ENCODE assay signal across 8 mouse cellular contexts in genomic region chr11:109331424-109331824, GRCm38 (mm10). TPM values are rescaled to one million over a fixed set of nuclear protein-coding genes. Genes with fewer than 3 reads are reported as not detected.
DNase-seq lines count a peak whose midpoint lies in the region; ATAC-seq and TF ChIP-seq lines count a peak whose summit lies in the region.

No protein-coding gene starts in this region.

- no peak for TF ChIP-seq POLR2A in cortical plate, adult 2 months (IDR thresholded peaks at IDR 0.05; ENCODE audit: extremely low read depth, insufficient read depth, low read length)

- intact Hi-C loops in left cerebral cortex, postnatal 10 days (cut with DNase I): loop anchor here (10.0 kb wide), 1 partner anchor 253 kb away; no protein-coding TSS in a partner anchor

- TF ChIP-seq CTCF in cortical plate, adult 2 months (IDR thresholded peaks at IDR 0.05; ENCODE audit: extremely low read depth, insufficient read depth, low read length): peak; percentile 84

- H3K4me3 ChIP-seq in cortical plate, adult 2 months (ENCODE audit: insufficient read depth, low read length): no peak overlapping the region

- H3K4me1 ChIP-seq in cortical plate, adult 2 months (ENCODE audit: control insufficient read depth, insufficient read depth, low read length): no peaks in the 10 kb centered on the region

- H3K27ac ChIP-seq in cortical plate, adult 2 months (ENCODE audit: insufficient read depth, low read length): no peak overlapping the region

- peak; percentile 98 for ATAC-seq in activated CD4-positive, CD25-positive, alpha-beta regulatory T cell, adult 4 months
- peak; percentile 96 for ATAC-seq in megakaryocyte-erythroid progenitor cell, adult 5-6 weeks (replicated peaks; ENCODE audit: low FRiP score, low TSS enrichment, poor library complexity, severe bottlenecking)

- peak; percentile 97 for DNase-seq in gastrocnemius, postnatal 10 days
- peak; percentile 98 for DNase-seq in induced T-regulatory cell, adult 2 months (ENCODE audit: low read depth)
- DNase-seq in left cerebral cortex, postnatal 10 days (ENCODE audit: extremely low spot score in 1 of 2, low spot score in 2 of 2): peak; percentile 87 to 93
- DNase-seq in right cerebral cortex, postnatal 25 days: peak; percentile 86
- DNase-seq in urinary bladder, postnatal 4 days (ENCODE audit: low spot score in 2 of 2): peak; percentile 86 to 95

RNA-seq across cellular contexts. Expression of gene Gna13, which starts 31.2 kb away (rescaled TPM):
- polyA plus RNA-seq in activated CD4-positive, CD25-positive, alpha-beta regulatory T cell, adult 4 months (2017; shearing (Covaris generic)): 10 to 100 TPM; 56.6 to 64.4 TPM
- polyA plus RNA-seq in cortical plate, adult 2 months (2012; rRNA removed): 35.5 and 37.0 TPM in 2 replicates
- total RNA-seq in gastrocnemius, postnatal 10 days (2021): 10 to 100 TPM; 39.3 to 42.5 TPM
- 10 to 100 TPM; 46.3 TPM for total RNA-seq in left cerebral cortex, postnatal 10 days (2021)
- total RNA-seq in megakaryocyte-erythroid progenitor cell, adult 5-6 weeks (2014; fragmentation: Nextera tagmentation): 34.0 and 40.6 TPM in 2 replicates
- total RNA-seq in megakaryocyte-erythroid progenitor cell, adult 5-6 weeks (2017): 36.7 and 37.1 TPM in 2 replicates

RNA-seq across cellular contexts. Expression of gene Rgs9, which starts 33.5 kb away (rescaled TPM):
- 1 to 10 TPM; 3.3 to 5.5 TPM for polyA plus RNA-seq in activated CD4-positive, CD25-positive, alpha-beta regulatory T cell, adult 4 months (2017; shearing (Covaris generic))
- polyA plus RNA-seq in cortical plate, adult 2 months (2012; rRNA removed): 12.5 and 57.8 TPM in 2 replicates
- total RNA-seq in gastrocnemius, postnatal 10 days (2021): under 1 TPM; 0.63 to 0.99 TPM
- 10 to 100 TPM; 27.5 to 41.7 TPM for total RNA-seq in left cerebral cortex, postnatal 10 days (2021)
- total RNA-seq in megakaryocyte-erythroid progenitor cell, adult 5-6 weeks (2014; fragmentation: Nextera tagmentation): 0.24 TPM in 1 of 2 replicates, not detected in the other
- total RNA-seq in megakaryocyte-erythroid progenitor cell, adult 5-6 weeks (2017): not detected in 2 replicates

Comparison
In these comparisons a context has a peak if more than half of its experiments do, and no peak if none do; other contexts are left out.
1. RNA of gene Rgs9, which starts 33.5 kb away (total RNA-seq): 27.5 to 41.7 TPM in left cerebral cortex, postnatal 10 days; 0.63 to 0.99 TPM in gastrocnemius, postnatal 10 days and 0.24 TPM in megakaryocyte-erythroid progenitor cell, adult 5-6 weeks; every median in the first group is over 10 times any median in the second.
2. Peak in every context shown above with its lines, with median percentiles within 50 percentile points of each other: DNase-seq.